Mouse (Mus musculus) liver, postnatal 0 days (tissue): Measurements from ENCODE around the gene 1700007K13Rik.

Source experiments
- CTCF ChIP-seq: sonication (generic); IDR thresholded peaks from 2 replicates; pipeline ENCODE4 v1.5.1; 2016; ENCODE audit warnings: antibody characterized with exemption, low read depth
- EP300 ChIP-seq: IDR thresholded peaks from 2 replicates; pipeline ENCODE4 v1.6.1; 2016; ENCODE audit warnings: antibody characterized with exemption, low read depth, mild to moderate bottlenecking

DNA sequence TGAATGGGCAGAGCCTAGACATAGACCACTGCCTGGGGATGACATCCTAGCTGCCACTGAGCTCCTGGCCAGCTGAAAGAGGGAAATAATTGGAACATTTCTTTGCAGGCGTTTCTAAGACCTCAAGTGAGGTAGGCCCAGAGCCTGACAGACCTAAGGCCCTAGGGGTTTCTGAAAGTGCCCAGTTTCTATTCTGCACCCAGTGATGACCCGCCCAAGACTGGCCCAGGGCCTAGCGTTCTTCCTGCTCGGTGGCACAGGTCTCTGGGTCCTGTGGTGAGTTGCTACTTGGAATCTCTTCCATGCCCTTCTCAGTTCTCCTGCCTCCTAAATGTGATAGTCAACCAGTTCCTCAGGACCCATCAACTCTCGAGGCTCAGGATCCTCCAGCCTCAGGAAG is 31.4 kb upstream of the 1700007K13Rik start:
- TF ChIP-seq EP300 = no peak
- TF ChIP-seq CTCF = no peak
